In genomic region chr4:100258462-100258861, GRCm38 (mm10) we compare ENCODE assay signal across 25 mouse cellular contexts.
A peak's percentile ranks its signal among the peaks of the same experiment; 100 is the strongest.
DNase-seq lines count a peak whose midpoint lies in the region; ATAC-seq and TF ChIP-seq lines count a peak whose summit lies in the region.
"Had no signal": no experiment of that assay in that cellular context is flagged by ENCODE, and none has a peak within 500 bp of the region (broad histone marks: within the 10 kb centered on the region; RNA-seq: fewer than 3 reads in every experiment).

No protein-coding gene starts in this region.

- H3K9me3 ChIP-seq in kidney, embryonic 15.5 days (replicated peaks) = no peaks in the 10 kb centered on the region
- H3K9me3 ChIP-seq in lung, postnatal 0 days (ENCODE audit: low read length) = no peaks in the 10 kb centered on the region
- H3K9me3 ChIP-seq in liver, postnatal 0 days (ENCODE audit: low read length) = no peaks in the 10 kb centered on the region
- no peaks in the 10 kb centered on the region for H3K9me3 ChIP-seq in stomach, postnatal 0 days (ENCODE audit: control insufficient read depth, low read length)
- H3K9me3 ChIP-seq: embryonic facial prominence, embryonic 12.5 days; limb, embryonic 12.5 days; lung, embryonic 15.5 days; midbrain, embryonic 15.5 days; neural tube, embryonic 13.5 days had no signal

- H3K27ac ChIP-seq in kidney, embryonic 15.5 days = no peak overlapping the region
- no peak overlapping the region for H3K27ac ChIP-seq in lung, postnatal 0 days (ENCODE audit: low read length)
- H3K27ac ChIP-seq in liver, postnatal 0 days (ENCODE audit: low read depth) = no peak overlapping the region
- no peak overlapping the region for H3K27ac ChIP-seq in stomach, postnatal 0 days (replicated peaks)
- H3K27ac ChIP-seq: embryonic facial prominence, embryonic 12.5 days; hindbrain, embryonic 14.5 days; limb, embryonic 12.5 days; lung, embryonic 15.5 days; midbrain, embryonic 15.5 days; neural tube, embryonic 13.5 days had no signal

- no peak overlapping the region for H3K9ac ChIP-seq in kidney, embryonic 15.5 days
- H3K9ac ChIP-seq in lung, postnatal 0 days (replicated peaks; ENCODE audit: low read depth) = no peak overlapping the region
- no peak overlapping the region for H3K9ac ChIP-seq in liver, postnatal 0 days (replicated peaks)
- H3K9ac ChIP-seq in stomach, postnatal 0 days (ENCODE audit: low read length) = no peak overlapping the region
- H3K9ac ChIP-seq: embryonic facial prominence, embryonic 12.5 days; hindbrain, embryonic 14.5 days; limb, embryonic 12.5 days; lung, embryonic 15.5 days; midbrain, embryonic 15.5 days; neural tube, embryonic 13.5 days had no signal

- H3K4me2 ChIP-seq in kidney, embryonic 15.5 days = no peak overlapping the region
- H3K4me2 ChIP-seq in lung, postnatal 0 days (replicated peaks; ENCODE audit: low read depth, low read length) = no peak overlapping the region
- H3K4me2 ChIP-seq in liver, postnatal 0 days (ENCODE audit: low read depth, low read length) = no peak overlapping the region
- H3K4me2 ChIP-seq in stomach, postnatal 0 days (replicated peaks; ENCODE audit: low read depth) = no peak overlapping the region
- H3K4me2 ChIP-seq: embryonic facial prominence, embryonic 12.5 days; hindbrain, embryonic 14.5 days; limb, embryonic 12.5 days; lung, embryonic 15.5 days; midbrain, embryonic 15.5 days; neural tube, embryonic 13.5 days had no signal

- TF ChIP-seq CTCF in lung, postnatal 0 days (IDR thresholded peaks at IDR 0.05) = no peak
- TF ChIP-seq CTCF in liver, postnatal 0 days (IDR thresholded peaks at IDR 0.05; ENCODE audit: low read depth) = no peak
- TF ChIP-seq CTCF in stomach, postnatal 0 days (IDR thresholded peaks at IDR 0.05; ENCODE audit: low read depth) = no peak

- peak; percentile 46 for DNase-seq in heart, adult 11 months
- DNase-seq in heart, postnatal 25 days (ENCODE audit: low spot score) = no peak
- DNase-seq in kidney, adult 9 months = peak; percentile 57
- DNase-seq in lung, postnatal 0 days (ENCODE audit: low spot score) = peak; percentile 70
- no peak for DNase-seq in lung, postnatal 14 days
- no peak for DNase-seq in liver, postnatal 0 days
- DNase-seq in stomach, postnatal 0 days (ENCODE audit: low spot score) = no peak
- DNase-seq: adrenal gland, postnatal 10 days; cerebellum, adult 18-20 months; cerebellum, postnatal 14 days; gastrocnemius, postnatal 25 days; heart, postnatal 36 days; right cerebral cortex, adult 18-20 months; right cerebral cortex, postnatal 4 days; thymus, postnatal 36 days had no signal

- H3K4me1 ChIP-seq in kidney, embryonic 15.5 days = peaks cover 27% of the 10 kb centered on the region
- H3K4me1 ChIP-seq in lung, postnatal 0 days (ENCODE audit: insufficient read depth, low read depth, low read length) = no peaks in the 10 kb centered on the region; the same call in 1 of the 2 replicates
- H3K4me1 ChIP-seq in liver, postnatal 0 days (ENCODE audit: insufficient read depth) = peaks cover 5% of the 10 kb centered on the region; the same call in 1 of the 2 replicates
- no peaks in the 10 kb centered on the region for H3K4me1 ChIP-seq in stomach, postnatal 0 days (replicated peaks; ENCODE audit: control insufficient read depth, insufficient read depth)
- H3K4me1 ChIP-seq: limb, embryonic 12.5 days; midbrain, embryonic 15.5 days; neural tube, embryonic 13.5 days had no signal

- intact Hi-C loops in heart, postnatal 25 days (cut with DNase I) = no loop called here

- 0 out of 2 replicates have a peak, but pooled peaks have one; percentile 13 for TF ChIP-seq EP300 in lung, postnatal 0 days (IDR thresholded peaks at IDR 0.05)
- TF ChIP-seq EP300 in liver, postnatal 0 days (IDR thresholded peaks at IDR 0.05; ENCODE audit: low read depth) = no peak
- TF ChIP-seq EP300 in stomach, postnatal 0 days (optimal IDR thresholded peaks at IDR 0.05) = no peak

- H3K4me3 ChIP-seq in kidney, embryonic 15.5 days (replicated peaks) = no peak overlapping the region
- H3K4me3 ChIP-seq in lung, postnatal 0 days (ENCODE audit: low read depth, low read length) = no peak overlapping the region
- H3K4me3 ChIP-seq in liver, postnatal 0 days (ENCODE audit: low read depth, low read length) = no peak overlapping the region
- no peak overlapping the region for H3K4me3 ChIP-seq in stomach, postnatal 0 days (ENCODE audit: low read depth, low read length)
- H3K4me3 ChIP-seq: embryonic facial prominence, embryonic 12.5 days; limb, embryonic 12.5 days; lung, embryonic 15.5 days; midbrain, embryonic 15.5 days; myocyte; neural tube, embryonic 13.5 days had no signal

- H3K27me3 ChIP-seq in kidney, embryonic 15.5 days = no peaks in the 10 kb centered on the region
- H3K27me3 ChIP-seq in lung, postnatal 0 days (replicated peaks; ENCODE audit: insufficient read depth, low read length) = no peaks in the 10 kb centered on the region
- no peaks in the 10 kb centered on the region for H3K27me3 ChIP-seq in liver, postnatal 0 days (ENCODE audit: insufficient read depth, low read length)
- H3K27me3 ChIP-seq in stomach, postnatal 0 days (ENCODE audit: control insufficient read depth, insufficient read depth, low read length) = no peaks in the 10 kb centered on the region
- H3K27me3 ChIP-seq: embryonic facial prominence, embryonic 12.5 days; limb, embryonic 12.5 days; lung, embryonic 15.5 days; midbrain, embryonic 15.5 days; neural tube, embryonic 13.5 days had no signal

- WGBS in kidney, embryonic 15.5 days = 71% methylated on average over 5 of the region's 5 CpGs
- WGBS in lung, postnatal 0 days = 51% methylated on average over 5 of the region's 5 CpGs
- WGBS in liver, postnatal 0 days (ENCODE audit: insufficient replicate concordance) = 40% methylated on average over 5 of the region's 5 CpGs
- WGBS in stomach, postnatal 0 days = 75% methylated on average over 5 of the region's 5 CpGs

- no peaks in the 10 kb centered on the region for H3K36me3 ChIP-seq in kidney, embryonic 15.5 days
- H3K36me3 ChIP-seq in lung, postnatal 0 days (ENCODE audit: insufficient read depth, low read length) = no peaks in the 10 kb centered on the region
- no peaks in the 10 kb centered on the region for H3K36me3 ChIP-seq in liver, postnatal 0 days (replicated peaks; ENCODE audit: insufficient read depth, low read length)
- H3K36me3 ChIP-seq in stomach, postnatal 0 days (ENCODE audit: control insufficient read depth, insufficient read depth, low read length) = no peaks in the 10 kb centered on the region
- H3K36me3 ChIP-seq: embryonic facial prominence, embryonic 12.5 days; limb, embryonic 12.5 days; lung, embryonic 15.5 days; midbrain, embryonic 15.5 days; neural tube, embryonic 13.5 days had no signal

- no peak for ATAC-seq in kidney, embryonic 15.5 days (replicated peaks; ENCODE audit: low FRiP score)
- peak; percentile 77 for ATAC-seq in lung, postnatal 0 days
- ATAC-seq in liver, postnatal 0 days = peak; percentile 64
- ATAC-seq in stomach, postnatal 0 days (ENCODE audit: low FRiP score, low TSS enrichment) = no peak
- ATAC-seq: activated CD4-positive, CD25-positive, alpha-beta regulatory T cell, adult 4 months; inflammation-experienced regulatory T-cells, adult 6 months; midbrain, embryonic 15.5 days had no signal

Comparison
In these comparisons a context has a peak if more than half of its experiments do, and no peak if none do; other contexts are left out.
1. DNase-seq: peak in heart, adult 11 months (single experiment), kidney, adult 9 months (single experiment) and lung, postnatal 0 days (single experiment); none in heart, postnatal 25 days (single experiment), lung, postnatal 14 days (single experiment), liver, postnatal 0 days (single experiment) and stomach, postnatal 0 days (single experiment).
2. ATAC-seq: peak in lung, postnatal 0 days (single experiment) and liver, postnatal 0 days (single experiment); none in kidney, embryonic 15.5 days (single experiment) and stomach, postnatal 0 days (single experiment).